Mouse (Mus musculus) embryonic facial prominence, embryonic 11.5 days (tissue): Measurements from ENCODE around the gene Teddm2. TPM values are rescaled to one million over a fixed set of nuclear protein-coding genes. Genes with fewer than 3 reads are reported as not detected.
A peak's percentile ranks its signal among the peaks of the same experiment; 100 is the strongest.

Experiments
- ATAC-seq: fragments of 200-750 bp; cut with Nextera tagmentation; replicated peaks from 2 replicates; pipeline ENCODE4 v1.8.0; 2017; ENCODE audit warnings: low read depth; ENCODE audit not compliant: insufficient number of reproducible peaks, low FRiP score, low TSS enrichment
- DNase-seq: peaks from one replicate; pipeline ENCODE4 v3.0.0-alpha.2; 2015; ENCODE audit warnings: low spot score
- H3K27ac ChIP-seq: fragments of 300-500 bp; sonication (generic); replicated peaks from 2 replicates; pipeline ENCODE4 v1.5.1; 2014; ENCODE audit warnings: mild to moderate bottlenecking, low read depth, low read length, control low read depth
- H3K27me3 ChIP-seq: fragments of 300-500 bp; sonication (generic); 2 replicates; pipeline ENCODE4 v1.6.1; 2014; ENCODE audit warnings: mild to moderate bottlenecking, low read length, moderate library complexity, mixed read lengths; ENCODE audit not compliant: control insufficient read depth, insufficient read depth
- H3K36me3 ChIP-seq: fragments of 300-500 bp; sonication (generic); replicated peaks from 2 replicates; pipeline ENCODE4 v1.6.1; 2014; ENCODE audit warnings: low read depth, mild to moderate bottlenecking, low read length, moderate library complexity, mixed read lengths; ENCODE audit not compliant: control insufficient read depth, insufficient read depth
- H3K4me1 ChIP-seq: fragments of 300-500 bp; sonication (generic); 2 replicates; pipeline ENCODE4 v1.6.1; 2014; ENCODE audit warnings: low read length, mixed read lengths; ENCODE audit not compliant: control insufficient read depth, insufficient read depth
- H3K4me2 ChIP-seq: fragments of 300-500 bp; sonication (generic); 2 replicates; pipeline ENCODE4 v1.6.1; 2014; ENCODE audit warnings: low read depth, mild to moderate bottlenecking, control low read depth, low read length, moderate library complexity
- H3K4me3 ChIP-seq: fragments of 300-500 bp; sonication (generic); 2 replicates; pipeline ENCODE4 v1.5.1; 2014; ENCODE audit warnings: low read depth, low read length, control low read depth
- H3K9ac ChIP-seq: fragments of 300-500 bp; sonication (generic); replicated peaks from 2 replicates; pipeline ENCODE4 v1.6.1; 2014; ENCODE audit warnings: mild to moderate bottlenecking, control low read depth, low read length
- H3K9me3 ChIP-seq: fragments of 300-500 bp; sonication (generic); replicated peaks from 2 replicates; pipeline ENCODE4 v1.6.1; 2016; ENCODE audit warnings: mild to moderate bottlenecking, low read length, inconsistent platforms, mixed read lengths; ENCODE audit not compliant: control insufficient read depth
- WGBS: fragments of 180-500 bp; shearing (Covaris S2); extraction: QIAGEN DNeasy Blood & Tissue Kit; methylation state at CpG from one replicate; pipeline ENCODE4 v1.1.7; 2014; 5-methylcytosine and 5-hydroxymethylcytosine counted together
- polyA plus RNA-seq: library from polyadenylated mRNA; unstranded; fragments of >200 nt; fragmentation: Nextera tagmentation; extraction: Ambion mirVana; gene quantifications from 2 replicates; pipeline ENCODE4 v1.2.1, GENCODE M21; 2014

Teddm2 gene
- polyA plus RNA-seq: 0.45 and 0.61 TPM in 2 replicates

DNA sequence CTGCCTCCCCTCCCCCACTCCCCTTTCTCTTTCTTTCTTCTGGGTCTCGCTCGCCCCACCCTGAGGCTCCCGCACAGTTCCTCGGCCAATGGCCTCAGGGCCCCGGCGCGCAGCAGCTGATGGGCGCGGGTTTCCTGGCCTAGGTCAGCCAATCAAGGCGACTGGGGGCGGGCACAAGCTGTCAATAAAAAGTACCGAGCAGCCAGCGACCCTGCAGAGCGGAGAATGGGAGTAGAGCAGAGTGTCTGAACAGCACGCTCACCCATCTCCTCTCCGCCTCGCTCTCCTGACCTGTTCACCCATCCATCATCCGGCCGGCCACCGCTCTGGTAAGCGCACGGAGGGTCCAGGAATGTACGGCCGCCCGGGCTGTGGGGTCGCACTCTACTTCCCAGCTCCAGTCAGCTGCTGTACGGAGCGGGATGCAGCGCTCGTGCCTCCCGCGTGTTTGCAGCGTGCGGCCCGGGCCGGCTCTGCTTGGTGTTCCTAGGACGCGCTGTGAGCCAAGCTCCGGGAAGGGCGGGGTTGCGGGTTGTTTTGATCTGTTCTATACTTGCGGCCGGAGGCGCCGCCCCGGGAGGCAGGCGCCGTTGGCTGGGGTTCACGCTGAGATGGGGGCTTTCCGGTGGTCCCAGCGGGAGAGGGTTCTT, at the start of gene Teddm2, which contains the start of gene Glul:
Teddm2 (minus strand) TSS at position 498 of the 650 bp plus-strand sequence.
Glul (plus strand) TSS at position 214 of the 650 bp plus-strand sequence.
- H3K9me3 ChIP-seq: no peaks in the 10 kb centered on the region
- peaks cover 3% of the 10 kb centered on the region; the same call in 1 of the 2 replicates for H3K36me3 ChIP-seq
- peak within 1 kb of the TSS; percentile 83 for H3K27ac ChIP-seq
- H3K9ac ChIP-seq: peak within 1 kb of the TSS; percentile 81
- no peaks in the 10 kb centered on the region for H3K27me3 ChIP-seq
- peak within 1 kb of the TSS; percentile 57 for H3K4me3 ChIP-seq
- peak; percentile 97 for ATAC-seq
- no peaks in the 10 kb centered on the region for H3K4me1 ChIP-seq
- H3K4me2 ChIP-seq: peak within 1 kb of the TSS; percentile 65
- WGBS: 0% methylated on average over 51 of the region's 51 CpGs
- peak; percentile 98 for DNase-seq

DNA sequence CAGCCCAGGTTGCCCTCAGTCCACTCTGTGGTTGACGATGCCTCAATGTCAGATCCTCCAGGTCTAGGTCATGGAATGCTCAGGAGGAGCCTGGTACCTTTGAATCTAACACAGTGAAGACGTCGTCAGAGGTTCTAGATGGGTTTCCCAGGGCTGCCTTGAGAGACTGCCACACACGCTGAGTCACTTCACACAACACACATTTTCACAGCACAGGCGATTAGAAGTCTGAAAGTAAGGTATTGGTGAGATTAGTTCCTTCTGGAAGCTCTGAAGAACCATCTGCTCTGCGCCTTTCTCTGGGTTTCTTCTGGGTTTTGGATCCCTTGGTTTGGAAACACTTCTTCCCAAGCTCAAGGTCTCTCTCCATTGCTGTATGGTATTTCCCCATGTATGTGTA, 47.8 kb upstream of the Teddm2 start:
- DNase-seq (no peak), ATAC-seq (no peak)
- Histone ChIP-seq H3K4me2 (no peak overlapping the region), H3K9me3 (no peaks in the 10 kb centered on the region), H3K36me3 (no peaks in the 10 kb centered on the region), H3K27me3 (no peaks in the 10 kb centered on the region), H3K27ac (no peak overlapping the region), H3K4me1 (no peaks in the 10 kb centered on the region), H3K4me3 (no peak overlapping the region), H3K9ac (no peak overlapping the region)
- 91% methylated on average over 6 of the region's 6 CpGs for WGBS

- Histone ChIP-seq H3K9ac (no peak overlapping the region), H3K4me2 (no peak overlapping the region), H3K4me3 (no peak overlapping the region), H3K27me3 (no peaks in the 10 kb centered on the region), H3K9me3 (no peaks in the 10 kb centered on the region), H3K27ac (no peak overlapping the region), H3K36me3 (no peaks in the 10 kb centered on the region), H3K4me1 (no peaks in the 10 kb centered on the region)
- no peak for DNase-seq
- WGBS: 47% methylated on average over 7 of the region's 7 CpGs
- ATAC-seq: no peak
Measured at GRCm38 (mm10) chr1:153946971-153947370, 46.9 kb upstream of the Teddm2 start.

- 75% methylated on average over 5 of the region's 5 CpGs for WGBS
- Histone ChIP-seq H3K9me3 (no peaks in the 10 kb centered on the region), H3K4me3 (no peak overlapping the region), H3K27me3 (no peaks in the 10 kb centered on the region), H3K9ac (no peak overlapping the region), H3K4me1 (no peaks in the 10 kb centered on the region), H3K36me3 (no peaks in the 10 kb centered on the region), H3K27ac (no peak overlapping the region), H3K4me2 (no peak overlapping the region)
- DNase-seq (no peak), ATAC-seq (no peak)
Measured at GRCm38 (mm10) chr1:153945181-153945580, 45.2 kb upstream of the Teddm2 start.

DNA sequence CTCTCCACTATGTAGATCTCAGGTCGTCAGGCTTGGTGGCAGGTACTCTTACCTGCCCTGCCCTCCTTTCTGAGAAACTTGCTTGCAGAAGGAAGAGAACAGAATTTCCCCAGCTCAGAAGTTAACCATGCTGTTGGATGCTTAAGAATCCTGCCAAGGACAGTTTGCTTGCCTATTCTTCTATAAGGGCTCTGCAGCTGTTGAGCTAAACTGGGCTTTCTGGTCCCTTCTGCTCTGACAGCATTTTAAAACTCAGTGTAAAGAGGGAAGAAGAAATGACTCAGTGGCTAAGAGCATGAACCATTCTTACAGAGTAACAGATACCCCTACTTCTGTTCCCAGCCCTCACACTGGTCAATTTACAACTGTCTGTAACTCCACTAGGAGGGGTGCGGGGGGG, 41.0 kb upstream of the Teddm2 start:
- Histone ChIP-seq H3K9me3 (no peaks in the 10 kb centered on the region), H3K9ac (no peak overlapping the region), H3K4me2 (no peak overlapping the region), H3K27me3 (no peaks in the 10 kb centered on the region), H3K4me1 (no peaks in the 10 kb centered on the region), H3K27ac (no peak overlapping the region), H3K4me3 (no peak overlapping the region), H3K36me3 (no peaks in the 10 kb centered on the region)
- 84% methylated on average over 2 of the region's 2 CpGs for WGBS
- ATAC-seq: no peak
- no peak for DNase-seq

- ATAC-seq (no peak), DNase-seq (no peak)
- H3K4me2 ChIP-seq: no peak overlapping the region
- 86% methylated on average over 2 of the region's 2 CpGs for WGBS
- no peak overlapping the region for H3K4me3 ChIP-seq
- no peaks in the 10 kb centered on the region for H3K36me3 ChIP-seq
- no peak overlapping the region for H3K9ac ChIP-seq
- no peak overlapping the region for H3K27ac ChIP-seq
- no peaks in the 10 kb centered on the region for H3K27me3 ChIP-seq
- H3K9me3 ChIP-seq: no peaks in the 10 kb centered on the region
- H3K4me1 ChIP-seq: no peaks in the 10 kb centered on the region
Measured at GRCm38 (mm10) chr1:153937025-153937424, 37.0 kb upstream of the Teddm2 start.

DNA sequence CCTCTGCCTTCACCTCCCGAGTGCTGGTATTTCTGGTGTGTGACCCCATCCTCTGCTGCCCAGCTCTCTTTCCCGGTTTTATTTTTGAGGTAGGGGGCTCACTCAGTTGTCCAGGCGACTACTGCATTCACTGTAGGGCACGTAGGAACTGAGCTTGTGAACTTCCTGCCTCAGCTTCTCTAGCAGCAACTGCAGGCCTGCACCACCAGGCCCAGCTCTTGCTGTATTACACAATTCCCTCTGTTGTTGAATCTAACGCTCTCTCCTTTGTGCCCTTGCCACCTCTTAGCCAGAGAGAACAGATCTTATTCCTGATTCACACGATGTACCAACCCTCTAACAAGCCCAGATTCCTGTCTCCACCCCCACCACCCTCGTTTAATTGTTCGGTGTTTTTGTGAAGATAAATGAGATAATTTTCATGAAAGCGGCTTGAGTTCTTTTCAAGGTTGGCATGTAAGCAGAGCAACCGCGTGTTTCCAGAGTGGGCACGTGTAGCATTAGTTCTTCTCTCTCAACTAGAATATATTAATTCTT, 35.9 kb upstream of the Teddm2 start:
- 78% methylated on average over 12 of the region's 12 CpGs for WGBS
- H3K36me3 ChIP-seq: no peaks in the 10 kb centered on the region
- ATAC-seq (no peak), DNase-seq (no peak)
- H3K9ac ChIP-seq: no peak overlapping the region
- H3K4me2 ChIP-seq: no peak overlapping the region
- H3K27me3 ChIP-seq: no peaks in the 10 kb centered on the region
- no peak overlapping the region for H3K4me3 ChIP-seq
- H3K9me3 ChIP-seq: no peaks in the 10 kb centered on the region
- H3K4me1 ChIP-seq: no peaks in the 10 kb centered on the region
- H3K27ac ChIP-seq: no peak overlapping the region

DNA sequence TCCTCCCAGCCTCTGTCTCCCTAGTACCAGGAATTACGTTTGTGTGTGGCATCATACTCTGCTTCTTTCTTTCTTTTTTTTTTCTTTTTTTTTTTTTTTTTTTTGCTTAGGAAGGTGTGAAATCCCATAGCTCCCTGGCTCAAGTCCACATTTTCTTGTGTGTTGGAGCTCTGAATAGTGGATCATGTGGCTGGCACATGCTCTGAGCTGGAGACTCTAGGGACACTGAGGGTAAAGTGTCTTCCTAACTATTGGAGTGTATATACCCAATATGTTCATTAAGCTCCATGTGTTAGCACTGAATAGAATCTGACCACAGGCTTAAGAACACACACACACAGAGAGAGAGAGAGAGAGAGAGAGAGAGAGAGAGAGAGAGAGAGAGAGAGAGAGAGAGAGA, 33.7 kb upstream of the Teddm2 start:
- H3K4me2 ChIP-seq: no peak overlapping the region
- H3K9me3 ChIP-seq: no peaks in the 10 kb centered on the region
- no peaks in the 10 kb centered on the region for H3K27me3 ChIP-seq
- H3K9ac ChIP-seq: no peak overlapping the region
- H3K27ac ChIP-seq: no peak overlapping the region
- no peaks in the 10 kb centered on the region for H3K36me3 ChIP-seq
- H3K4me1 ChIP-seq: no peaks in the 10 kb centered on the region
- WGBS: 50% methylated on average over 1 of the region's 1 CpGs
- no peak overlapping the region for H3K4me3 ChIP-seq
- DNase-seq (no peak), ATAC-seq (no peak)
